Mouse (Mus musculus): Measurements from ENCODE around the gene Gbe1. TPM values are rescaled to one million over a fixed set of nuclear protein-coding genes. Genes with fewer than 3 reads are reported as not detected.

Gene Gbe1
- polyA plus RNA-seq, 1 experiment, result 15.9 TPM

DNA sequence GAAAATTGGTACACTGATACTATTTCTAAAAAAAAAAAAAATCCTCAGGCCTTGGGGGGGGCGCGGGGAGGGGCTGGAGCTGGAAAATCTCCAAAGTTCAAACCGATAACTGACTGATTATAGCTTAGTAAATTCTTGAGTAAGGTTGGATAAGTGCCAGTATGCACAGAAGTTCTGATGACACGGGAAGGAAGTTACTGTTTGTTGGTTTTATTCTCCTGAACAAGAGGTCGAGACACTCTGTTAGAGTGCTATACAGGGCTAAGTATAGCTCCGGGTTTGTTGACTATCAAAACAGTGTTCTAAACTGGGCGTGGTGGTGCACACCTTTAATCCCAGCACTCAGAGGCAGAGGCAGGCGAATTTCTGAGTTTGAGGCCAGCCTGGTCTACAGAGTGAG lies 36.3 kb downstream of the Gbe1 start:
- no peak for TF ChIP-seq CTCF (IDR thresholded peaks at IDR 0.05; ENCODE audit: low read depth, low read length)
- no peak for TF ChIP-seq POLR2A (IDR thresholded peaks at IDR 0.05; ENCODE audit: borderline replicate concordance, low read depth, low read length)
- peaks cover 5% of the 10 kb centered on the region for H3K4me1 ChIP-seq (ENCODE audit: control insufficient read depth, insufficient read depth, low read length)
- H3K4me3 ChIP-seq (ENCODE audit: insufficient read depth, low read length), result no peak overlapping the region
- no peak overlapping the region for H3K27ac ChIP-seq (ENCODE audit: insufficient read depth, low read depth, low read length)

DNA sequence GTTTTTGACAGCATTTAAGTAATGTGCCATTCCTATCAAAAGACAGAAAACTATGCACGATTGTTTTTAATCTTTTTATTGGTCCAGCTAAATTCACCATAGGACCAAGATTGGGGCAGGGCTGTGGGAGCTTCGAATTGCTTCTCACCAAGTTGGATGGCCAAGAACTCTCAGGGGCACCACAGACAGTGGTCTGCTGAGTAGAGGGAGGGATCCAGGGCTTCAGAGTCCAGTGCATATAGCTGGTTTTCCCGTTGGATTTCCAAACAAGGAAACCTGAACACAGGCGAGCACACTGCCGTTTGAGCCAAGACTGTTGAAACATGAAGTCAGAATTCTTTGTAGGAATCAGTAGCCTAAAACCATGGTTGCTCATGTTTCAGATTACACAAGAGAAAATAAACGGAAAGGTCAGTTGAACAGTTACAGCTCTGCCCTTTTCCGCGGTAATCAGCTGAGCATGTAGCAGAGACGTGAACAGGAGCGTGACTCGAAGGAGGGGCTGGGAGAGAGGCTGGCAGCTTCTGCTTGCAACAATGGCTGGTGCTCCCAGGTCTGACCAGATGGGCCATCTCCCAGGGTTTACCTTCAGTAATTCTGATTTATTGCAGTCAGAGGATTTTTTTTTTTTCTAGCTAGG lies 38.0 kb downstream of the Gbe1 start:
- H3K27ac ChIP-seq (ENCODE audit: insufficient read depth, low read depth, low read length), result no peak overlapping the region

DNA sequence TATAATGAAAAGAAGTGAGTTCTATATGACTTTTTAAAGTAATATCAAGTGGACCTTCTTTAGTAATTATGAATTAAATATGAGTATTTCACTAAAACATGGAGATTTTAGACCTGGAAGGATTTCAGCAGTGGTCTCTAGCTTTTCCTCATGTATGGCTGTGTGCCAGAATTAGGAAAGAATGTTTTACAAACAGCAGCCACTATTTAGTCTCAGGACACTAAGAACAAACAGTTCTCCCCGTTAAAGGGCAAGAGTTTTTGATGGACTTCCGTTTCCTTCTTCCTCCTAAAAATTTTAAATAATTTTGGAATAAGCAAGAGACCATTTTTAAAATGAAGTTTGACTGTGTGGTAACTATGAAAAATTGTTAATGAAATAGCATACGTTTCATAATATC lies 38.8 kb downstream of the Gbe1 start:
- TF ChIP-seq CTCF (IDR thresholded peaks at IDR 0.05; ENCODE audit: low read depth, low read length), result no peak
- TF ChIP-seq POLR2A (IDR thresholded peaks at IDR 0.05; ENCODE audit: borderline replicate concordance, low read depth, low read length), result no peak
- H3K4me1 ChIP-seq (ENCODE audit: control insufficient read depth, insufficient read depth, low read length), result peaks cover 5% of the 10 kb centered on the region
- H3K4me3 ChIP-seq (ENCODE audit: insufficient read depth, low read length), result no peak overlapping the region
- no peak overlapping the region for H3K27ac ChIP-seq (ENCODE audit: insufficient read depth, low read depth, low read length)

More for the DNA sequence above, 38.0 kb downstream of the Gbe1 start:
- TF ChIP-seq CTCF (IDR thresholded peaks at IDR 0.05; ENCODE audit: low read depth, low read length) (no peak), POLR2A (IDR thresholded peaks at IDR 0.05; ENCODE audit: borderline replicate concordance, low read depth, low read length) (no peak)
- H3K4me1 ChIP-seq (ENCODE audit: control insufficient read depth, insufficient read depth, low read length), result peaks cover 5% of the 10 kb centered on the region
- H3K4me3 ChIP-seq (ENCODE audit: insufficient read depth, low read length), result no peak overlapping the region

DNA sequence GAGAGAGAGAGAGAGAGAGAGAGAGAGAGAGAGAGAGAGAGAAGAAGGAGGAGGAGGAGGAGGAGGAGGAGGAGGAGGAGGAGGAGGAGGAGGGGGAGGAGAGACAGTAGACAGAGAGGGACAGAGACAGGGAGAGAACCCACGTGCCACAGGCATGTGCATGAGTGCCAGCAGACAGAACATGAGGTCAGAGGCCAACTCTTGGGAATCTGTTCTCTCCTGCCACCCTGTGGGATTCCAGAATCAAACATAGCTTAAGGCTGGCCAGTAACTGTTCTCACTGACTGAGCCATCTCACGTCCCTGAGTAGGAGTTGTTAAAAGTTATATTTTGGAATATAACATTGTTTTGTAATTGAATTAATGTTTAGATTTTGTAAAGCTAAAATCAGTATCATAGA lies 39.3 kb downstream of the Gbe1 start:
- H3K4me1 ChIP-seq (ENCODE audit: control insufficient read depth, insufficient read depth, low read length), result peaks cover 5% of the 10 kb centered on the region
- TF ChIP-seq POLR2A (IDR thresholded peaks at IDR 0.05; ENCODE audit: borderline replicate concordance, low read depth, low read length), result no peak
- TF ChIP-seq CTCF (IDR thresholded peaks at IDR 0.05; ENCODE audit: low read depth, low read length), result no peak

DNA sequence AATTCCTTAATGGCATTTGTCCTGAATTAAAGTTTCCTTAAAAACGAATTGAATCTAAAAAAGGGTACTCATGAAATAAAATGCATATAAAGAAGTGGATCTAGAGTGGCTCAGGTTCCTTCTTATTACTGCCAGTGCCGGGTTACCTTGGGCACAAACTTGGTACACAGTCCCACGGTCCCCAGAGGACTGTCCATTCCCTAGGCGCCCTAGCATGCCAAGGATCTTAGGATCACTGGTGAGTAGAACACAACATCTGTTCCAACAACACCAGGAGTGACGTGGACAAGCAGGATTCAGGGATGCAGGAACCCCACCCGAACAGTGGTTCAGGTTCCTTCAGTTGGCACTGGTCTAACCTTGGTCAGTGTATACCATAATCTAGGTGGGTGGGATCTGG lies 44.6 kb downstream of the Gbe1 start:
- no peak for TF ChIP-seq POLR2A (IDR thresholded peaks at IDR 0.05; ENCODE audit: borderline replicate concordance, low read depth, low read length)
- no peak for TF ChIP-seq CTCF (IDR thresholded peaks at IDR 0.05; ENCODE audit: low read depth, low read length)
- Histone ChIP-seq H3K4me1 (ENCODE audit: control insufficient read depth, insufficient read depth, low read length) (peaks cover 3% of the 10 kb centered on the region; the same call in 1 of the 2 replicates), H3K27ac (ENCODE audit: insufficient read depth, low read depth, low read length) (no peak overlapping the region), H3K4me3 (ENCODE audit: insufficient read depth, low read length) (no peak overlapping the region)

More for the DNA sequence above, 39.3 kb downstream of the Gbe1 start:
- no peak overlapping the region for H3K4me3 ChIP-seq (ENCODE audit: insufficient read depth, low read length)
- H3K27ac ChIP-seq (ENCODE audit: insufficient read depth, low read depth, low read length), result no peak overlapping the region

- TF ChIP-seq CTCF (IDR thresholded peaks at IDR 0.05; ENCODE audit: low read depth, low read length) (no peak), POLR2A (IDR thresholded peaks at IDR 0.05; ENCODE audit: borderline replicate concordance, low read depth, low read length) (no peak)
- Histone ChIP-seq H3K27ac (ENCODE audit: insufficient read depth, low read depth, low read length) (no peak overlapping the region), H3K4me1 (ENCODE audit: control insufficient read depth, insufficient read depth, low read length) (peaks cover 3% of the 10 kb centered on the region), H3K4me3 (ENCODE audit: insufficient read depth, low read length) (no peak overlapping the region)
Measured at GRCm38 (mm10) chr16:70365229-70365628, 51.5 kb downstream of the Gbe1 start.

DNA sequence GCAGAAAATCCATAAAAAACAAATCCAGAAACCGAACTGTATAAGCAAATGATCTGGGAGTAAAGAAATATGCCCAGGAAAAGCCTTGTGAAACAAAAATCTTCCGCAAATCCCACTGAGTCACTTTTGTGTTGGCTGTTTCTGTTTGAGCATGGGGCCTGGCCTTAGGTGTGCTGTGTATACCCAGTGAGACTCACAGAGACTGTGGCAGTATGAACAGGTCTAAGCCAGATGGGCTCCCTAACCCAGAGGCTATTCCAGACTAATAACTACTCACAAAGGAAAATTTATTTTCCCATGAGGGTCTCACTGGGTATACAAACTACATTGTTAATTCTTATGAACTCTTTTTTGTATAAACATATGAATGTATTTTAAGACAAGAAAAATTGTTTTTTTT lies 67.3 kb downstream of the Gbe1 start:
- no peak overlapping the region for H3K4me3 ChIP-seq (ENCODE audit: insufficient read depth, low read length)
- H3K27ac ChIP-seq (ENCODE audit: insufficient read depth, low read depth, low read length), result no peak overlapping the region
- H3K4me1 ChIP-seq (ENCODE audit: control insufficient read depth, insufficient read depth, low read length), result peaks cover 3% of the 10 kb centered on the region; the same call in 1 of the 2 replicates
- TF ChIP-seq POLR2A (IDR thresholded peaks at IDR 0.05; ENCODE audit: borderline replicate concordance, low read depth, low read length) (no peak), CTCF (IDR thresholded peaks at IDR 0.05; ENCODE audit: low read depth, low read length) (no peak)

- H3K4me3 ChIP-seq (ENCODE audit: insufficient read depth, low read length), result no peak overlapping the region
- TF ChIP-seq CTCF (IDR thresholded peaks at IDR 0.05; ENCODE audit: low read depth, low read length) (no peak), POLR2A (IDR thresholded peaks at IDR 0.05; ENCODE audit: borderline replicate concordance, low read depth, low read length) (no peak)
- peaks cover 5% of the 10 kb centered on the region; the same call in 1 of the 2 replicates for H3K4me1 ChIP-seq (ENCODE audit: control insufficient read depth, insufficient read depth, low read length)
- H3K27ac ChIP-seq (ENCODE audit: insufficient read depth, low read depth, low read length), result no peak overlapping the region
Measured at GRCm38 (mm10) chr16:70385494-70385893, 71.7 kb downstream of the Gbe1 start.

DNA sequence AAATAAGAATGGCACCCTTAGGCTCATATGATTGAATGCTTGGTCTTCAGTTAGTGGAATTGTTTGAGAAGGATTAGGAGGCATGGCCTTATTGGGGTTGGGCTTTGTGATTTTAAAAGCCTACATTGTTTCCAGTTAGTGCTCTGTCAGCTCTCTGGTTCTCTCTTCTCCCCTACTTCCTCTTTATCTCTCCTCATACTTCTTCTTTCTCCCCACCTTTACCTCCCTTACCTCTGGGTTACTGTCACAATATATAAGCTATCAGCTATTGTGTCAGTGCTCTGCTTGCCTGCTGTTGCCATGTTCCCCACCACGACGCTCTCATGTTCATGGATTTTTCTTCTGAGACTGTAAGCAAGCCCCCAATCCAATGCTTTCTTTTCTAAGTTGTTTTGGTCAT lies 73.6 kb downstream of the Gbe1 start:
- Histone ChIP-seq H3K4me3 (ENCODE audit: insufficient read depth, low read length) (no peak overlapping the region), H3K4me1 (ENCODE audit: control insufficient read depth, insufficient read depth, low read length) (peaks cover 5% of the 10 kb centered on the region; the same call in 1 of the 2 replicates), H3K27ac (ENCODE audit: insufficient read depth, low read depth, low read length) (no peak overlapping the region)
- no peak for TF ChIP-seq CTCF (IDR thresholded peaks at IDR 0.05; ENCODE audit: low read depth, low read length)
- TF ChIP-seq POLR2A (IDR thresholded peaks at IDR 0.05; ENCODE audit: borderline replicate concordance, low read depth, low read length), result no peak

GRCm38 (mm10) chr16:70395276-70395675 lies 81.5 kb downstream of the Gbe1 start:
- Histone ChIP-seq H3K27ac (ENCODE audit: insufficient read depth, low read depth, low read length) (no peak overlapping the region), H3K4me1 (ENCODE audit: control insufficient read depth, insufficient read depth, low read length) (peaks cover 12% of the 10 kb centered on the region), H3K4me3 (ENCODE audit: insufficient read depth, low read length) (no peak overlapping the region)
- TF ChIP-seq POLR2A (IDR thresholded peaks at IDR 0.05; ENCODE audit: borderline replicate concordance, low read depth, low read length), result no peak
- no peak for TF ChIP-seq CTCF (IDR thresholded peaks at IDR 0.05; ENCODE audit: low read depth, low read length)
